Mouse (Mus musculus): ENCODE results near the gene Zfp800.

DNA sequence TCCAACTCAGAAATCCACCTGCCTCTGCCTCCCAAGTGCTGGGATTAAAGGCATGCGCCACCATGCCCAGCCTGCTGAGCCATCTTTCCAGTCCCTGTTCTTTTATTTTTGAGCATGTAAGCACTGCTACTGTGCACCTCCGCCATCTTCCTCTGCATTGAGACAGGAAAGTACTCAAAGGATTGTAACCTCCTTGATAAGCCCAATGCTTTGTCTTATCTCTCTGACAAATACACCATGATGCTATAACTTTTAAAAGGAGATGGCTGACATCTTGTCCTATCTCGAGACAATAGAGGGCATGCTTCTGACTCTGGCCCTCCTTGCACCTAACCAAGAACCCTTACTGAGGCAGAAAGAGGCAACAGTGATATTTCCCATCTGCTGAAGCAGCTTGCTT is 88.9 kb downstream of the Zfp800 start:
- TF ChIP-seq CTCF (IDR thresholded peaks at IDR 0.05; ENCODE audit: extremely low read depth, insufficient read depth, insufficient read length, insufficient replicate concordance), result no peak
- TF ChIP-seq POLR2A (IDR thresholded peaks at IDR 0.05; ENCODE audit: low read depth, low read length), result no peak
